Mouse (Mus musculus): ENCODE measurements around the gene Dtd2. TPM values are rescaled to one million over a fixed set of nuclear protein-coding genes. Genes with fewer than 3 reads are reported as not detected.
A peak's percentile ranks its signal among the peaks of the same experiment; 100 is the strongest.

The Dtd2 gene
- total RNA-seq (2021): 1 to 10 TPM; 5.1 to 5.8 TPM
- long read RNA-seq, experiment 1, transcript Dtd2-201 (3 exons, 2,564 nt): major isoform, 5 of 11 reads
- long read RNA-seq, experiment 1, partial matches to known transcripts: 0 of 11 reads
- long read RNA-seq, experiment 1, other reads (novel, unspliced or antisense): 4 of 11 reads
- long read RNA-seq, experiment 2, partial matches to known transcripts: 0 of 6 reads
- long read RNA-seq, experiment 2, other reads (novel, unspliced or antisense): 1 of 6 reads

GRCm38 (mm10) chr12:52005877-52006632 is at the start of gene Dtd2:
Gene Dtd2, minus strand, starts transcription at chr12:52006501.
- intact Hi-C loops (cut with DNase I; ENCODE audit: low total_unique reads): no loop called here
- peak; percentile 94 for DNase-seq

DNA sequence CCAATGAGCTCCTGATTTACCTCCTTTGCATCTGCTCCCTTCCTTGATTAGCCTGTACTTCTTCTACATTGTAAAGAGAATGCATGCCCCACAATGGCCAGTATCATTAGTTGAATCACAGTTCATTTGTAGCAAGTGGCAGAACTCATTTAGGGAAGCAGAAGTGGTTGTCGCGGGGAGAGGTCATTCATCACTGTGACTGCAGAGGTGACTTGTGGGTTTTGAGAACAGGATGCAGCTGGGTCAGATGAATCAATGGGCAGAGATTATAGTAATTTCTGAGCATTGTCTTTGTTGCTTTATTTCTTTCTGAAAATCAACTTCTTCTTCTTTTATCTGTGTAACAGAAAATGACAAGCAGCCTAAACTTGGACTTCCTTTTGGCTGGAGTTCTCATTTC is 43.0 kb upstream of the Dtd2 start:
- intact Hi-C loops (cut with DNase I; ENCODE audit: low total_unique reads): no loop called here
- DNase-seq: no peak

- intact Hi-C loops (cut with DNase I; ENCODE audit: low total_unique reads): no loop called here
- DNase-seq: no peak
These were observed 40.1 kb upstream of the Dtd2 start for GRCm38 (mm10) chr12:52046371-52046770.

- DNase-seq: peak; percentile 28
- intact Hi-C loops (cut with DNase I; ENCODE audit: low total_unique reads): no loop called here
These were observed 36.6 kb upstream of the Dtd2 start for GRCm38 (mm10) chr12:52042818-52043336.

DNA sequence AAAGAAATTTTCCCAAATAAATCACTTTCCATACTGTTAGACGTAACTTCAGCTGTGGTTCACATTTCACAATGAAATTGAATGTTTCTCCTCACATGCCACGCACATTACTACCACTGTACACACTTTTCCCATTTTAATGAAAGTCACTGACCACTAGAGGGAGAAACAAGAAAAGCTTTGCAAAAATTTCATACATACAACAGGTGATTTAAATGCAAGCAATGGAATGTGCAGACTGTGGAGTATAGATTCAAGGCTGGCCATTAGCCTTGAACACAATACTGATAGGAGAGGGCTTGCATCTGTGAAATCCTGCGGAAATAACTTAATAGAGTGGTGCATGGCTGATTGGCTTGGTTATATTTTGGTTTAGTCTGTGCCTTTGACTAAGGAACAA is 32.1 kb upstream of the Dtd2 start:
- intact Hi-C loops (cut with DNase I; ENCODE audit: low total_unique reads): no loop called here
- DNase-seq: no peak

DNA sequence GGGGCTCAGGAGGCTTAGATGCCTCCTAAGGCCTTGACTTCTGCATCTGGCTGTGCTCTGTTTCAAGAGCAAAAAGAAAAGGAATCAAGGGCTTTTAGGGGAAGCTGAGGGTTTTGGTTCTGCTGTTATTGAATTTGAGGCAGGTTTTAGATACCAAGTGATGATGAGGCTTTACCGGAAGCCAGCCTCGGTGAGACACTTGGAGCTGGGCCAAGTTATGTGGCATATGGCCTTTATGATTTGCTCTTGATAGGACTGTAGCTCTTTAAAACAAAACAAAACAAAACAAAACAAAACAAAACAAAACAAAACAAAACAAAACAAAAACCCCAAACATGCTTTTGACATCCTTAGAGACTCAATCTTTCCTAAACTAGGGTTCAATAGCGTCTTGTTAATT is 28.7 kb upstream of the Dtd2 start:
- intact Hi-C loops (cut with DNase I; ENCODE audit: low total_unique reads): no loop called here
- DNase-seq: no peak

DNA sequence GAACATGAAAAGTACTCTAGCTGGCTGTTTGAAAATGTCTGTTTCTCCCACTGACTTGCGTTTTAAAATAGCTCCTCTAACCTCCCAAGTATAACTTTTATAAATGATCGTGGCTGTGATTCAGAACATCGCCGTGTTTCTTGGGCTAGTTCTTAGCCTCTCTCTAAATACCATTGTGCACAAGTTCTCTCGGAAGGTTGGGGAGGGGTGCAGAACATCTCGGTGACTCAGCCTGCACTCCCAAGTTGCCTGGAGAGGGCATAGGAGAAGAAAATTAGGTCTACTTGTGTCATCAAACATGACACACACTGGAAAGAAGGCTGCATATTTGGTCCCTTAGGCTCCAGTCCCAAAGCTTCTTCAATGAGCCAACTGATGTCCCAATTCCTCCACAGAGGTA is 26.0 kb upstream of the Dtd2 start:
- no peak for DNase-seq
- intact Hi-C loops (cut with DNase I; ENCODE audit: low total_unique reads): no loop called here

GRCm38 (mm10) chr12:52027963-52028362 is 21.7 kb upstream of the Dtd2 start, which contains the start of gene Gpr33:
Gene Gpr33, minus strand, starts transcription at chr12:52028063.
- intact Hi-C loops (cut with DNase I; ENCODE audit: low total_unique reads): no loop called here
- no peak for DNase-seq

GRCm38 (mm10) chr12:52014494-52015029 is 8.3 kb upstream of the Dtd2 start:
- no peak for DNase-seq
- intact Hi-C loops (cut with DNase I; ENCODE audit: low total_unique reads): loop anchor here (5.0 kb wide), 1 partner anchor 883 kb away; no protein-coding TSS in a partner anchor

DNA sequence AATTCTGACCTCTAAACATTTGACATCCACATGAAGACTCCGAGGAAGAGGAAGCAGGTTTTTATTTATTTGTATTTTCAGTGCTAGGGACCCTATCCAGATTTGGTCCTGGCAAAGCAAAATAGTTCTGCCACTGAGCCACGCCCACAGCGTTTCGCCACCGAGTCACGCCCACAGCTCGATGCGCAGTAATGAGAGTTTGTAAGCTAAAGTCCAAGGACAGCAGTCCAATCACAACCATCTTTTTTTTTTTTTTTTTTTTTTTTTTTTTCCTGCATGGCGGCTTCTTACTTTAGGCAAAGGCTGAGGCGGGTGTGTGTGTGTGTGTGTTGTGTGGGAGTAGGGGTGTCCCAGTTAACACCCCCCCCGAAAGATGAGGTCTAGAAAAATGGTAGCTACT is 7.7 kb upstream of the Dtd2 start:
- no peak for DNase-seq
- intact Hi-C loops (cut with DNase I; ENCODE audit: low total_unique reads): loop anchor here (5.0 kb wide), 1 partner anchor 883 kb away; no protein-coding TSS in a partner anchor

DNA sequence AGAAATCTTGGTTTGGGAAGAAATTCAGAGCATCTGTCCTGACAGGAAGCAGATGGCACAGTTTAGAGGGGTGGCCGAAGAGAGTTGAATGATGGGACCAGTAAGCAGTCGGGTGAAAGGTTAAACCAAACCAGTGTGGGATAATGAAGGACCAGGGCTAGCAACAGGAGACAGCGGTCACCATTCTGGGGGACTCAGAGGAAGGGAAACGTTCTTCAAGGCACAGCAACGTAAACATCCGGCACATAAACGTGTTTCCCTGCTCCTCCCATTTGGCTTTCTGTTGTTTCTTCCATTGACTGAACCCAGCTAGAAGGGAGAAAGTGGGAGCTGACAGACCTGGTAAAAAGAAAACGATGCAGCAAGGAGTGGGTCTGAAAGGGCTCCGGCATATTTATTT is 7.0 kb upstream of the Dtd2 start:
- intact Hi-C loops (cut with DNase I; ENCODE audit: low total_unique reads): loop anchor here (5.0 kb wide), 1 partner anchor 884 kb away; no protein-coding TSS in a partner anchor
- no peak for DNase-seq

GRCm38 (mm10) chr12:52012159-52012558 is 5.9 kb upstream of the Dtd2 start:
- intact Hi-C loops (cut with DNase I; ENCODE audit: low total_unique reads): loop anchor here (5.0 kb wide), 1 partner anchor 885 kb away; no protein-coding TSS in a partner anchor
- DNase-seq: no peak

DNA sequence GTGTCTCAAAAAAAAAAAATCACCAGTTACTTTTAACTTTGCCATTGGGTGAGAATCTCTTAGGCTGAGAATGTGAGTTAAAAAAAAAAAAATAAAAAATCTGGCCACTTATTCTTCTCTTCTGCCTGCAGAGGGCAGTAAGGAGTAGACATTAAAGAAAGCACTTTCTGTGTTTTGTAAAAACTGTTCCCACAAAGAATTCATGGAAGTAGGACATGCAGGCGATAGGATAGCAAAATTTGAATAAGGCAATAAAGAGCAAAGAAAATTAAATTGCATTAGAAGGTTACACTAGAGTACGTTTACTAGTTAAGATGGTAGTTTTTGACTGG is 4.3 kb upstream of the Dtd2 start:
- no peak for DNase-seq
- intact Hi-C loops (cut with DNase I; ENCODE audit: low total_unique reads): loop anchor here (5.0 kb wide), 1 partner anchor 887 kb away; no protein-coding TSS in a partner anchor

DNA sequence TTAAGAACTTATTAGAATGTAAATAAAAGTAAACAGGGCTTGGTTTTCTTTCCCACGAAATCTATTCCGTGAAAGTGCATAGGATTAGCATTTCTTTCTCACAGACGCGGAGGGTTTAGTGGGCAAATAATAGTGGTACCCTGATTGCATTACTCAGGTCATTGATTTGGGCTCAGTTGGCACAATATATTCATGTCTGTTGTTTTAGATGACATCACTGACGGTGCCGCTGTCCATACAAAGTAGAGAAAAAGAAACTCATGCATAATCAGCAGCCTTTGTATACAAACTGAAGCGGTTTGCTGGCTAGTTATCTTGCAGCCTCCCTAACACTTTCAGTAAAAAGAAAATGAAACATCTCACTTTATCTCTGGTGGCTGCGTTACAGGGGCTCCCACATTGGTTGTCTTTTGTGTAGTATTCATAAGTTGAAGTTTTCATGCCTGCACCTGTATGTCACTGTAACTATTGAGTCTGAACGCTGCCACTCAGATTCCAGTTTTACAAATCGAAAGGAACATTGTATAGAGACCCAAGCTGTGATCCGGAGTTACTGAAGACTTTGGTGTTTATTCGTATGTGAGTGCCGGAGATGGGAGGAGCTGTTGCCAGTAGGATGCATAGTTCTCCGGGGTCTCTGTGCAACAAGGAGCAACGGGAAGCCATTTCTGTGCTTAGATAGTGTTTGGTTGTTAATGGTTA is 3.8 kb upstream of the Dtd2 start:
- no peak for DNase-seq

GRCm38 (mm10) chr12:52006633-52006994 is 313 bp upstream of the Dtd2 start:
- DNase-seq: no peak
- intact Hi-C loops (cut with DNase I; ENCODE audit: low total_unique reads): no loop called here

More for the DNA sequence above, 3.8 kb upstream of the Dtd2 start:
- intact Hi-C loops (cut with DNase I; ENCODE audit: low total_unique reads): loop anchor here (5.0 kb wide), 1 partner anchor 887 kb away; no protein-coding TSS in a partner anchor

GRCm38 (mm10) chr12:52002746-52003145 is 3.6 kb downstream of the Dtd2 start:
- no peak for DNase-seq
- intact Hi-C loops (cut with DNase I; ENCODE audit: low total_unique reads): no loop called here

- DNase-seq: peak; percentile 14
- intact Hi-C loops (cut with DNase I; ENCODE audit: low total_unique reads): no loop called here
These were observed 4.8 kb downstream of the Dtd2 start for GRCm38 (mm10) chr12:52001544-52001943.

- intact Hi-C loops (cut with DNase I; ENCODE audit: low total_unique reads): loop anchor here (5.0 kb wide), 1 partner anchor 51 kb away; no protein-coding TSS in a partner anchor
- DNase-seq: no peak
These were observed 7.9 kb downstream of the Dtd2 start for GRCm38 (mm10) chr12:51998366-51998932.

DNA sequence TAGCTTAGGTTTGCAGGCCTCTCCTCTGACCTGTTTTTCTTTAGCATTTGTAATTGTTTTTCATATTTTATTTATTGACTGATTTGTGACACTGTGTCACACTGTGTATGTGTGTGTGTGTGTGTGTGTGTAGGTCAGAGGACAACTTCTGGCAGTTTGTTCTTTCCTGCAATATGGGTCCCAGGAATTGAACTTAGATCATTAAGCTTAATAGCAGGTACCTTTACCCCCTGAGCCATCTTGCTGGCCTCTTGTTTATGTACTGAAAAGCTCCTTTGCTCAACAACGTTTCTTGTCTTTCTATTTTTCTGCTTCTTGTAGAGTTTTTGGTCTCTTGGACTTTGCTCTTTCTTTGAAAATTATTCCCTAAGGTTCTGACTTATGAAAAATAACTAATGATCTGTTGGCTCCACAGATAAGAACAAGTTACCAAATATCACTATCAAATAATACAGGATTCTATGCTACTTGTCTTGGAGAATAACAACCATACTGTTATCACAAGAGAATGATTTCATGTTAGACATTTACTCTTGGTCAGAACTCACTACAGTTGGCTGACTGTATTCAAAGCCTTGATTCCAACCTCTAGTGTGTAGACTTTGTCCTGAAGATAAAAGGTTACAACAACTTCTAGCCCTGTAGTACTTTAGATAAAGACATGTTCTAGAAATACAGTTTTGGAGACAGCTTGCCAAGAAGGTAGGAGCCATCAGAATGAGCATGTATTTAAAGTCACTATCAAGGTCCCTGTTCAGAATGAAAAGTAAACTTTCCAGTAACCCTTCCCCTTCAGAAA is 10.4 kb downstream of the Dtd2 start:
- intact Hi-C loops (cut with DNase I; ENCODE audit: low total_unique reads): loop anchor here (5.0 kb wide), 1 partner anchor 49 kb away; no protein-coding TSS in a partner anchor
- DNase-seq: no peak
